Mouse (Mus musculus) mouse embryonic stem cell (cell line): ENCODE results near the gene Ncf2.
"Not testable (repeated sequence)": the region's sequence is repeated elsewhere in the genome, so short reads cannot be mapped to it uniquely, and the experiment has no call there.

Experiments
- in situ Hi-C, 2 experiments: fragments of 300-500 bp; cut with MboI; formaldehyde crosslinking; loops; 1 replicate in 1 of 2; 3 replicates in 1 of 2; pipeline ENCODE4 v1.14.3; 2019 to 2020; ENCODE audit warnings: low sequenced_read_pairs in 2 of 2, low pct_unique_long_range_greater_than_20kb in 1 of 2, mixed read lengths in 1 of 2; ENCODE audit not compliant: unreplicated experiment in 1 of 2

Ncf2 gene

GRCm38 (mm10) chr1:152799897-152800296 lies at the start of gene Ncf2:
Gene Ncf2, plus strand, starts transcription at chr1:152800194.
- in situ Hi-C loops, result loop anchor here in 1 of 2 experiments (25.0 kb wide), 2 partner anchors 237 to 587 kb away; no protein-coding TSS in a partner anchor

- in situ Hi-C loops, result no loop called here
Observed at GRCm38 (mm10) chr1:152750312-152750965, 49.6 kb upstream of the Ncf2 start, which contains the start of gene Apobec4. Gene Apobec4, plus strand, starts transcription at chr1:152750551.

- in situ Hi-C loops, result no loop called here
Observed at GRCm38 (mm10) chr1:152761791-152762190, 38.2 kb upstream of the Ncf2 start.

- in situ Hi-C loops, result no loop called here
Observed at GRCm38 (mm10) chr1:152766032-152766772, 33.8 kb upstream of the Ncf2 start, which contains the start of the genes Rgl1 and Arpc5. Gene Rgl1, minus strand, starts transcription at chr1:152766351. Gene Arpc5, plus strand, starts transcription at chr1:152766542.

- in situ Hi-C loops, result no loop called here
Observed at GRCm38 (mm10) chr1:152766804-152767748, 32.9 kb upstream of the Ncf2 start.

- in situ Hi-C loops, result no loop called here
Observed at GRCm38 (mm10) chr1:152767749-152768488, 32.1 kb upstream of the Ncf2 start.

GRCm38 (mm10) chr1:152771016-152771415 lies 29.0 kb upstream of the Ncf2 start:
- in situ Hi-C loops, result no loop called here

GRCm38 (mm10) chr1:152774601-152775000 lies 25.4 kb upstream of the Ncf2 start:
- in situ Hi-C loops, result not testable (repeated sequence)

GRCm38 (mm10) chr1:152779071-152779737 lies 20.8 kb upstream of the Ncf2 start:
- in situ Hi-C loops, result loop anchor here in 1 of 2 experiments (25.0 kb wide), 2 partner anchors 258 to 608 kb away; no protein-coding TSS in a partner anchor

- in situ Hi-C loops, result loop anchor here in 1 of 2 experiments (25.0 kb wide), 2 partner anchors 253 to 603 kb away; no protein-coding TSS in a partner anchor
Observed at GRCm38 (mm10) chr1:152784620-152785019, 15.4 kb upstream of the Ncf2 start.

GRCm38 (mm10) chr1:152785446-152785845 lies 14.5 kb upstream of the Ncf2 start:
- in situ Hi-C loops, result loop anchor here in 1 of 2 experiments (25.0 kb wide), 2 partner anchors 252 to 602 kb away; no protein-coding TSS in a partner anchor

GRCm38 (mm10) chr1:152786953-152787352 lies 13.0 kb upstream of the Ncf2 start:
- in situ Hi-C loops, result loop anchor here in 1 of 2 experiments (25.0 kb wide), 2 partner anchors 250 to 600 kb away; no protein-coding TSS in a partner anchor

GRCm38 (mm10) chr1:152788121-152788660 lies 11.8 kb upstream of the Ncf2 start:
- in situ Hi-C loops, result loop anchor here in 1 of 2 experiments (25.0 kb wide), 2 partner anchors 249 to 599 kb away; no protein-coding TSS in a partner anchor

- in situ Hi-C loops, result loop anchor here (5.0 to 25.0 kb wide), 4 partner anchors 37 to 597 kb away; no protein-coding TSS in a partner anchor
Observed at GRCm38 (mm10) chr1:152790254-152790653, 9.7 kb upstream of the Ncf2 start.

GRCm38 (mm10) chr1:152790821-152791220 lies 9.2 kb upstream of the Ncf2 start:
- in situ Hi-C loops, result loop anchor here (5.0 to 25.0 kb wide), 4 partner anchors 36 to 596 kb away; no protein-coding TSS in a partner anchor

- in situ Hi-C loops, result loop anchor here (5.0 to 25.0 kb wide), 4 partner anchors 36 to 596 kb away; no protein-coding TSS in a partner anchor
Observed at GRCm38 (mm10) chr1:152791269-152791668, 8.7 kb upstream of the Ncf2 start.
